Mouse (Mus musculus) hindbrain, postnatal 0 days (tissue): ENCODE results near the gene Hsf2bp. TPM values are rescaled to one million over a fixed set of nuclear protein-coding genes. Genes with fewer than 3 reads are reported as not detected.
"Not testable (repeated sequence)": the region's sequence is repeated elsewhere in the genome, so short reads cannot be mapped to it uniquely, and the experiment has no call there.

Experiments
- ATAC-seq: fragments of 200-750 bp; cut with Nextera tagmentation; 2 replicates; pipeline ENCODE4 v1.8.0; 2017; ENCODE audit warnings: mild to moderate bottlenecking, moderate TSS enrichment, moderate library complexity
- DNase-seq: peaks from one replicate; pipeline ENCODE4 v3.0.0-alpha.2; 2015; ENCODE audit warnings: low spot score
- H3K27ac ChIP-seq: fragments of 300-500 bp; sonication (generic); 2 replicates; pipeline ENCODE4 v1.5.1; 2014; ENCODE audit warnings: mild to moderate bottlenecking
- H3K27me3 ChIP-seq: fragments of 300-500 bp; sonication (generic); 2 replicates; pipeline ENCODE4 v1.6.1; 2014; ENCODE audit warnings: low read length, mixed read lengths; ENCODE audit not compliant: insufficient read depth
- H3K36me3 ChIP-seq: fragments of 300-500 bp; sonication (generic); 2 replicates; pipeline ENCODE4 v1.6.1; 2014; ENCODE audit warnings: low read length, mixed read lengths; ENCODE audit not compliant: insufficient read depth
- H3K4me1 ChIP-seq: fragments of 300-500 bp; sonication (generic); 2 replicates; pipeline ENCODE4 v1.6.1; 2014; ENCODE audit warnings: antibody characterized with exemption, low read length, mixed read lengths; ENCODE audit not compliant: insufficient read depth
- H3K4me2 ChIP-seq: fragments of 300-500 bp; sonication (generic); 2 replicates; pipeline ENCODE4 v1.6.1; 2014; ENCODE audit warnings: low read depth, mild to moderate bottlenecking, low read length, moderate library complexity, mixed read lengths
- H3K4me3 ChIP-seq: fragments of 300-500 bp; sonication (generic); 2 replicates; pipeline ENCODE4 v1.5.1; 2014; ENCODE audit warnings: low read length
- H3K9ac ChIP-seq: fragments of 300-500 bp; sonication (generic); replicated peaks from 2 replicates; pipeline ENCODE4 v1.6.1; 2014; ENCODE audit warnings: mild to moderate bottlenecking, low read length, moderate library complexity, mixed read lengths
- H3K9me3 ChIP-seq: fragments of 300-500 bp; sonication (generic); 2 replicates; pipeline ENCODE4 v1.6.1; 2016; ENCODE audit warnings: low read length, mixed read lengths
- CTCF ChIP-seq: IDR thresholded peaks from 2 replicates; pipeline ENCODE4 v1.5.1; 2016; ENCODE audit warnings: antibody characterized with exemption, control low read depth, low read depth
- WGBS: fragments of 180-500 bp; shearing (Covaris S2); extraction: QIAGEN DNeasy Blood & Tissue Kit; methylation state at CpG from one replicate; pipeline ENCODE4 v1.1.7; 2014; 5-methylcytosine and 5-hydroxymethylcytosine counted together
- polyA plus RNA-seq: library from polyadenylated mRNA; unstranded; fragments of >200 nt; fragmentation: Nextera tagmentation; extraction: Ambion mirVana; gene quantifications from 2 replicates; pipeline ENCODE4 v1.2.1, GENCODE M21; 2015
- total RNA-seq: library from RNA; depleted of rRNA; stranded (reverse); fragments of >200 nt; gene quantifications from 2 replicates; pipeline ENCODE4 v1.2.3, GENCODE M21; 2014

Gene Hsf2bp
- total and polyA plus RNA-seq, 2 experiments from 2014 or later: 0.58 to 0.84 TPM

- H3K9me3 ChIP-seq: no peaks in the 10 kb centered on the region
- no peak overlapping the region for H3K9ac ChIP-seq
- H3K27ac ChIP-seq: no peak overlapping the region
- H3K4me3 ChIP-seq: no peak overlapping the region
- DNase-seq: no peak
- H3K4me1 ChIP-seq: no peaks in the 10 kb centered on the region
- H3K4me2 ChIP-seq: no peak overlapping the region
- no peaks in the 10 kb centered on the region for H3K27me3 ChIP-seq
- ATAC-seq: no peak
- H3K36me3 ChIP-seq: no peaks in the 10 kb centered on the region
- TF ChIP-seq CTCF: no peak
- 78% methylated on average over 9 of the region's 9 CpGs for WGBS
Observed at GRCm38 (mm10) chr17:32067541-32067940, 31.4 kb upstream of the Hsf2bp start.

- ATAC-seq: peak; percentile 35; the same call in 1 of the 2 replicates
- not testable (repeated sequence) for H3K27ac ChIP-seq, H3K4me1 ChIP-seq, H3K9me3 ChIP-seq, H3K4me2 ChIP-seq, H3K27me3 ChIP-seq, H3K9ac ChIP-seq, H3K4me3 ChIP-seq
- WGBS: 39% methylated on average over 8 of the region's 8 CpGs
- H3K36me3 ChIP-seq: peaks cover 14% of the 10 kb centered on the region
- peak; percentile 26 for DNase-seq
Observed at GRCm38 (mm10) chr17:32064762-32065161, 28.6 kb upstream of the Hsf2bp start.

- H3K36me3 ChIP-seq: peaks cover 16% of the 10 kb centered on the region
- ATAC-seq: no peak
- WGBS: 75% methylated on average over 2 of the region's 2 CpGs
- H3K27me3 ChIP-seq: no peaks in the 10 kb centered on the region
- TF ChIP-seq CTCF: no peak
- no peak overlapping the region for H3K4me3 ChIP-seq
- no peak for DNase-seq
- no peaks in the 10 kb centered on the region for H3K9me3 ChIP-seq
- no peak overlapping the region for H3K9ac ChIP-seq
- no peak overlapping the region for H3K4me2 ChIP-seq
- no peak overlapping the region for H3K27ac ChIP-seq
- no peaks in the 10 kb centered on the region for H3K4me1 ChIP-seq
Observed at GRCm38 (mm10) chr17:32063654-32064053, 27.5 kb upstream of the Hsf2bp start.

- ATAC-seq: no peak
Observed at GRCm38 (mm10) chr17:32061219-32061618, 25.1 kb upstream of the Hsf2bp start.

GRCm38 (mm10) chr17:32059084-32059483 is 22.9 kb upstream of the Hsf2bp start:
- no peak for TF ChIP-seq CTCF
- Histone ChIP-seq H3K4me3 (no peak overlapping the region), H3K9me3 (no peaks in the 10 kb centered on the region), H3K36me3 (peaks cover 53% of the 10 kb centered on the region), H3K9ac (no peak overlapping the region), H3K4me2 (no peak overlapping the region), H3K27me3 (no peaks in the 10 kb centered on the region), H3K27ac (no peak overlapping the region), H3K4me1 (no peaks in the 10 kb centered on the region)
- WGBS: 87% methylated on average over 2 of the region's 2 CpGs
- no peak for ATAC-seq
- DNase-seq: no peak

More at GRCm38 (mm10) chr17:32061219-32061618, 25.1 kb upstream of the Hsf2bp start:
- Histone ChIP-seq H3K9ac (no peak overlapping the region), H3K27me3 (no peaks in the 10 kb centered on the region), H3K9me3 (no peaks in the 10 kb centered on the region), H3K36me3 (peaks cover 37% of the 10 kb centered on the region), H3K4me2 (no peak overlapping the region), H3K4me3 (no peak overlapping the region), H3K4me1 (no peaks in the 10 kb centered on the region), H3K27ac (no peak overlapping the region)
- no peak for TF ChIP-seq CTCF
- DNase-seq: no peak
- WGBS: 97% methylated on average over 14 of the region's 14 CpGs

GRCm38 (mm10) chr17:32057843-32058242 is 21.7 kb upstream of the Hsf2bp start:
- Histone ChIP-seq H3K4me2 (no peak overlapping the region), H3K27me3 (no peaks in the 10 kb centered on the region), H3K27ac (no peak overlapping the region), H3K9ac (no peak overlapping the region), H3K9me3 (no peaks in the 10 kb centered on the region), H3K4me1 (no peaks in the 10 kb centered on the region), H3K36me3 (peaks cover 53% of the 10 kb centered on the region), H3K4me3 (no peak overlapping the region)
- no peak for TF ChIP-seq CTCF
- 86% methylated on average over 2 of the region's 2 CpGs for WGBS
- ATAC-seq: no peak
- DNase-seq: no peak

- Histone ChIP-seq H3K9me3 (no peaks in the 10 kb centered on the region), H3K27me3 (no peaks in the 10 kb centered on the region), H3K4me2 (no peak overlapping the region), H3K4me1 (no peaks in the 10 kb centered on the region), H3K4me3 (no peak overlapping the region), H3K9ac (no peak overlapping the region), H3K36me3 (peaks cover 55% of the 10 kb centered on the region), H3K27ac (no peak overlapping the region)
- 89% methylated on average over 5 of the region's 5 CpGs for WGBS
- ATAC-seq (no peak), DNase-seq (no peak)
- TF ChIP-seq CTCF: no peak
Observed at GRCm38 (mm10) chr17:32053677-32054076, 17.5 kb upstream of the Hsf2bp start.
